Mouse (Mus musculus): ENCODE measurements around the gene Bach2.

GRCm38 (mm10) chr4:32238921-32239748, 531 bp downstream of the Bach2 start:
- TF ChIP-seq CTCF (IDR thresholded peaks at IDR 0.05; ENCODE audit: control insufficient read depth, insufficient read depth, insufficient read length) (no peak), FOSL1 (IDR thresholded peaks at IDR 0.05; ENCODE audit: insufficient read depth, low read length, poor library complexity, severe bottlenecking) (no peak), MAX (IDR thresholded peaks at IDR 0.05) (no peak), MYOD1 (IDR thresholded peaks at IDR 0.05; ENCODE audit: control insufficient read depth, insufficient read length, low read depth) (peak; percentile 21)

All from C2C12 (cell line).